Mouse (Mus musculus) erythroblast, embryonic 14.5 days (primary cell): ENCODE data around the gene Aff3. TPM values are rescaled to one million over a fixed set of nuclear protein-coding genes. Genes with fewer than 3 reads are reported as not detected.

ENCODE experiments used
- H3K27me3 ChIP-seq: 2 replicates; pipeline ENCODE4 v1.6.1; 2012; ENCODE audit warnings: inconsistent platforms; ENCODE audit not compliant: control insufficient read depth
- H3K36me3 ChIP-seq: 2 replicates; pipeline ENCODE4 v1.6.1; 2012; ENCODE audit warnings: mild to moderate bottlenecking, inconsistent platforms; ENCODE audit not compliant: control insufficient read depth
- H3K4me1 ChIP-seq: 2 replicates; pipeline ENCODE4 v1.6.1; 2012; ENCODE audit warnings: inconsistent platforms; ENCODE audit not compliant: control insufficient read depth
- H3K4me3 ChIP-seq: replicated peaks from 2 replicates; pipeline ENCODE3; 2012; ENCODE audit warnings: moderate library complexity, mild to moderate bottlenecking, inconsistent platforms
- H3K9me3 ChIP-seq: 2 replicates; pipeline ENCODE4 v1.6.1; 2012; ENCODE audit warnings: low read length, inconsistent platforms, mixed read lengths; ENCODE audit not compliant: control insufficient read depth
- GATA1 ChIP-seq: IDR thresholded peaks from 2 replicates; pipeline ENCODE4 v1.6.1; 2012; ENCODE audit warnings: low read length, inconsistent platforms, mixed read lengths
- TAL1 ChIP-seq: IDR thresholded peaks from 3 replicates; pipeline ENCODE4 v1.6.1; 2012; ENCODE audit warnings: low read length, inconsistent platforms, mixed read lengths
- polyA plus RNA-seq: library from polyadenylated mRNA; stranded (reverse); fragments of >175 nt; gene quantifications from 2 replicates; pipeline ENCODE4 v1.2.3, GENCODE M21; 2012

The Aff3 gene
- polyA plus RNA-seq, 1 experiment = 0.02 TPM

DNA sequence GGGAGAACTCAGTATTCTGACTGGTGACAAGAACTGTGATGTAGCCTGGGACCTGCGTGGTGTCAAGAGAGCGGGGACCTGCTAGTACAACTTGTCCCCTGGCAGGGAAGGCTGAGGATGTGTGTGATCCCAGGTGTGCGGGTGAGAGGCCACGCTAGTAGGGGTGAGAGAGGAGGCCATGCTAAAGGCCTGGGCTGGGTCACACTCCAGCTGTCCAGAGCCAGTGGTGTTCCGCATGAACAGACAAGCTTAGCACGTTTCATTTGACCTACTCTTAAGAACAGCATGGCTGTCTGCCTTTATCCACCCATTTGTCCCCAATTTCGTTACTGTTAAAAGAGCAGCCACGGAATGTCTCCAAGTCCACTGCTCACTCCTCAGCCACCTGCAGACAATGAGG, 434.7 kb downstream of the Aff3 start:
- TF ChIP-seq GATA1 = no peak
- TF ChIP-seq TAL1 = no peak
- H3K4me3 ChIP-seq = no peak overlapping the region
- H3K9me3 ChIP-seq = peaks cover 4% of the 10 kb centered on the region
- H3K36me3 ChIP-seq = no peaks in the 10 kb centered on the region
- H3K27me3 ChIP-seq = no peaks in the 10 kb centered on the region
- no peaks in the 10 kb centered on the region for H3K4me1 ChIP-seq

GRCm38 (mm10) chr1:38228806-38229205, 435.9 kb downstream of the Aff3 start:
- TF ChIP-seq TAL1 (no peak), GATA1 (no peak)
- no peaks in the 10 kb centered on the region for H3K4me1 ChIP-seq
- H3K9me3 ChIP-seq = peaks cover 13% of the 10 kb centered on the region
- H3K4me3 ChIP-seq = no peak overlapping the region
- no peaks in the 10 kb centered on the region for H3K36me3 ChIP-seq
- H3K27me3 ChIP-seq = no peaks in the 10 kb centered on the region

DNA sequence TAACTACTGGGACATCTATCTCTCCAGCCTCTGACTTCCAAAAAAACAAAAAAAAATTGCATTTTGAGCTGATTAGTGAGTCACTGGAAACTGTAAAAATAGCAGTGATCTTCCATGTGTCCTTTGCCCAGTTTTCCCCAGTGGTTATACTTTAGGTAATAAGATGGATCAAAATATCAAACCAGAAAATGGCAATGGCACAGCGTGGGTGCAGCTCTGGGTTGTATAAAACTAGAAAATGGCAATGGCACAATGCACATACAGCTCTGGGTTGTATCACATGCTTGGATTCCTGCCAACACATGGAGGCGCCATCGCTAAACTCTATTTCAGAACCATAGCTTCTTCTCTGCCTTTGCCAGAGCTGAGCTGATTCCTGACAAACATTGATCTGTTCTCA, 439.6 kb downstream of the Aff3 start:
- Histone ChIP-seq H3K36me3 (no peaks in the 10 kb centered on the region), H3K27me3 (no peaks in the 10 kb centered on the region), H3K4me3 (no peak overlapping the region), H3K4me1 (no peaks in the 10 kb centered on the region), H3K9me3 (peaks cover 17% of the 10 kb centered on the region)
- TF ChIP-seq TAL1 (no peak), GATA1 (no peak)

DNA sequence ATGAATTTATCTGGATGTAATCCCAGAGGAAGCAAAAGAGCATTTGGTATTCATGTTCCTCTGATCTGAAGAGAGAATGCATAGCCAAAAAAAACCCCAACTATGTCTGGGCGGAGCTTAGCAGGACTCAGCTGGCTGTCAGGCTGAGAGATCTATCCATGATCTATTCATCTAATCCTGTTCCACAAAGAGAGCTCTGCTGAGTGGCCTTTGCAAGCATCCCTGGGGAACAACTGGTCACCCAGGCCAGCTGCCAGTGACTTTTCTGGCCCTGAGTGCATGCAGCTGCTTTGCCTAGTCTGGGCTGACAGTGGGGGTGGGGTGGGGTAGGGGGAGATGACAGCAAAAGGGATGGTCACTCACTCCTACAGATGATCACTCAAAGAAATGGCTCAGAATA, 442.6 kb downstream of the Aff3 start:
- no peaks in the 10 kb centered on the region for H3K27me3 ChIP-seq
- H3K4me1 ChIP-seq = no peaks in the 10 kb centered on the region
- H3K9me3 ChIP-seq = peaks cover 17% of the 10 kb centered on the region
- no peaks in the 10 kb centered on the region for H3K36me3 ChIP-seq
- TF ChIP-seq TAL1 (no peak), GATA1 (no peak)
- H3K4me3 ChIP-seq = no peak overlapping the region

GRCm38 (mm10) chr1:38221431-38221830, 443.3 kb downstream of the Aff3 start:
- Histone ChIP-seq H3K4me3 (no peak overlapping the region), H3K4me1 (no peaks in the 10 kb centered on the region), H3K9me3 (peaks cover 17% of the 10 kb centered on the region), H3K36me3 (no peaks in the 10 kb centered on the region), H3K27me3 (no peaks in the 10 kb centered on the region)
- TF ChIP-seq GATA1 = no peak
- no peak for TF ChIP-seq TAL1

- Histone ChIP-seq H3K9me3 (no peaks in the 10 kb centered on the region), H3K4me1 (no peaks in the 10 kb centered on the region), H3K27me3 (no peaks in the 10 kb centered on the region), H3K36me3 (no peaks in the 10 kb centered on the region), H3K4me3 (no peak overlapping the region)
- no peak for TF ChIP-seq GATA1
- no peak for TF ChIP-seq TAL1
These were observed 446.6 kb downstream of the Aff3 start for GRCm38 (mm10) chr1:38217912-38218795.

DNA sequence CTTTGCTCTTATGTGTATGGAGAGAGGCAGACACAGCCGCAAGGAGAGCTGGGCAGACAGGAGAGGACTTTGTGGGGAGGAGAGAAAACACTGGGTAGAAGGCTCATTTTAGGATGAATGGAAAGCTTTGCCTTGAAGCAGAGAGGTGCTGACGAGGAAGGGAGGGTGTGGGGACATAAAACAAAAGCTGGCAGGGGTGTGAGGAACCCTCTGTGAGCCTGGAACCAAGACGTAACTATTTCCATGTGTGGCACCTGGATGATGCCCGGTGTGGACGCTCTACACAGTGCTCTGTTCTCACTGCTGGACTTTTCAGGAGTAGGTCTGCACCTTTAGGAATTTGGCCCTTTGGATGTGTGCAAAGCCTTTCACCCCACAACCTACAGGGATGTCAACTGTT, 447.7 kb downstream of the Aff3 start:
- no peaks in the 10 kb centered on the region for H3K9me3 ChIP-seq

DNA sequence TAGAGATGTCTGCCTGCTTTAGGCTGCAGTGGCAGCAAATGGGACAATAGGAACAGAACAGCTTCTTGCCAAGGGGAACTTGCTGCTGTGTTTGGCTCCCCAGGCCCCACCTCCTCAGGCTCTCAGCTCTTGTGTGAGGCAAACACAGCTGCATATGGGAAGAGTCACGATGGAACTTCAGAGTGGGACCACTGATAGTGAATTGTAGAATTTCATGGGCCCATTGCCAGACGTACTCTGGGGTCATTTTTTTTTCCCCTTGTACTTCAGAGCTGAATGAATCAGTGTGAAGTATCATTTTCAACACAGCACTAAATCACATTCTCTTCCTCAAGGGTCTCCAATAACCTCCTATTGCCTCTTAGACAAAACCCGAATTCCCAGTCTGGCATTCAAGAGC, 451.4 kb downstream of the Aff3 start:
- no peaks in the 10 kb centered on the region for H3K9me3 ChIP-seq
- H3K27me3 ChIP-seq = no peaks in the 10 kb centered on the region; the same call in 1 of the 2 replicates
- H3K36me3 ChIP-seq = no peaks in the 10 kb centered on the region
- H3K4me3 ChIP-seq = no peak overlapping the region
- no peak for TF ChIP-seq TAL1
- no peak for TF ChIP-seq GATA1
- H3K4me1 ChIP-seq = no peaks in the 10 kb centered on the region

More for the DNA sequence above, 447.7 kb downstream of the Aff3 start:
- Histone ChIP-seq H3K36me3 (no peaks in the 10 kb centered on the region), H3K27me3 (no peaks in the 10 kb centered on the region), H3K4me3 (no peak overlapping the region), H3K4me1 (no peaks in the 10 kb centered on the region)
- no peak for TF ChIP-seq GATA1
- TF ChIP-seq TAL1 = no peak

DNA sequence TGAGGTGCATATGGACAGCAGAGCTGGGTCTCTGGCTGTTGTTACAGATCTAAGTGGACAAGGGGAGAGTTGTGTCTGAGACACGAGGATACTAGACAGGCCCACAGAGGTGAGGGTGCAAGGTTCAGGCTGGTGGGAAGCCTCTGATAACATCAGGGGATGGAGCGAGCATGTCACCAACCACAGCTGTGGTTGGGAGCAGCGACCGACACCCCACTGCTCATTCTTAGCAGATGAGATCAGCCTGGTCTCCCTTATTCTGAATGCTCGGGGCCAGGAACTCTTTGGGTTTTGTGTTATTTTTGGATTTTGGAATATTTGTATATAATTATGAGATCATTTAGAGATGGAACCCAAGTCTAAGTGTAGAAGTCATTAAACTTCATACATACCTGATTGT, 452.4 kb downstream of the Aff3 start:
- Histone ChIP-seq H3K36me3 (no peaks in the 10 kb centered on the region), H3K27me3 (no peaks in the 10 kb centered on the region; the same call in 1 of the 2 replicates), H3K9me3 (no peaks in the 10 kb centered on the region), H3K4me1 (no peaks in the 10 kb centered on the region), H3K4me3 (no peak overlapping the region)
- TF ChIP-seq GATA1 = no peak
- TF ChIP-seq TAL1 = no peak
